Mouse (Mus musculus): ENCODE measurements at regions not wholly inside any gene's neighbourhood (a gene's known extent, or its start where the extent isn't known, plus 50 kb on each side); places are given as distances from the start of the nearest gene placed in this dataset.

DNA sequence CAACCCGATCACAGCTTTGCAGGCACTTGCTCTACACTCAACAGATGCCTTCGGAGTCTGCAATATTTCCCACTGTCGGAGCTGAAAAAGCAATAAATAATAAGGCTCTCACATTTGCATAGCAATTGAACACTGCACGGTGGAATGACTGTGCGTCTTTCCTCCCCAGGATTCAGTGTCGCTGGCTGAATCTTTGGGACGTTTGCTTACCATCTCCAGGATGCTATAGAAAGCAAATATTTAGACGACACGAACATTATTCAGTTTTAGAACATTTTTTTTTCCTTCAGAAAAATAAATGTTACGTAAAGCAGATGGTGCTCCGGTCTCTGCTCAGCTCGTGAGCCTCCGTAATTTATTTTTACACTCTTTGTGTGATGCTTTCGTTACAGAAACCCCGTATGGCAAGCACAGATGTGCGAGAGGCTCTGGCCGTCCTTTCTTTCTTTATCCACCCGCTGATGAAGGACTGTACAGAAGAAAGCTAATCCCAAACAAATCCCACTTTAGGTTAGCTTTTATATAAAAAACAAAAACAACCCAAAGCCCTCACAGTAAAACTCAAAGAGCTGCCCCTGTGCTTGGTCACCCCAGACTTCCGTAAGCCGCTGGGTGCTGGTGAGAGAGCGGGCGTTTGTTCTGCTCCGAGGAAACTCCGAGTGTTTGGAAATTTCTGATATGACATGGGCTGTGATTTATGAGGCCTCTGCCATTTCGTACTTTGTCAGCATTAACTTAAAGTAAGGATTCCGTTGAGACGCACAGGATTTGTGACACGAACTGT, 464.3 kb downstream of the Ajap1 start:
- no peak for DNase-seq

DNA sequence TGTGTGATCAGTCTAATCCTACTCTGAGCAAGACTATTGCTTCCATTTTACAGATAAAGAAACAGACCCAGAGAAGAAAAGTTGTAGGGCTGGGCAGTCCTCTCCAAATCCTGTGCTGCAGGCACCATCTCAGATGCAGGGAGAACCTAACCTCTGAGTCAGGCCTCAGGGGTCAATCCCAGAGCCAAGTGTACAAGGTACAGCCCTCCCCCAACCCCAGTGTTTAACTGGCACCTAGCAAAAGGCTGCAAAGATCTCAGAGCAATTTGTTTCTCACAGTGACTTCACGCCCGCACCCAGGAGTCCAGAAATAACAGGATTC, 464.8 kb downstream of the Ajap1 start:
- DNase-seq = no peak

GRCm38 (mm10) chr4:153003338-153003737, 479.3 kb downstream of the Ajap1 start:
- DNase-seq = no peak

DNA sequence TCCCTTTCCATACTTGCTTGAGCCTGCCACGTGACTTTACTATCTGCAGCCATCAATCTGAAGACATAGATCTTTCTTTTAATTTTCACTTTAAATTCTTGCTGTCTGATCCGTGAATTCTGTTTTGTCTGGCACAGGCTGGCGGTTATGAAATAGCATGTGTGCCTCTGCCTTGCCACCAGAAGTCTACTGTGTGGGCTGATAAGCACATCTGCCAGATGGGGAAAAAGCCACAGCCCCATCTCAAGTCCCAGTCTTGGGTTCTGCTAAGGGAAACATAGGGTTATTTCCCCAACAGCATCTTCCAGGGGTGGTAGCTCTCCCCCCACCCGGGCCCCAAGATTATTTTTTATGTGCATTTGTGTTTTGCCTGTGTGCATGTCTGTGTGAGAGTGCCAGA, 480.1 kb downstream of the Ajap1 start:
- DNase-seq = no peak

DNA sequence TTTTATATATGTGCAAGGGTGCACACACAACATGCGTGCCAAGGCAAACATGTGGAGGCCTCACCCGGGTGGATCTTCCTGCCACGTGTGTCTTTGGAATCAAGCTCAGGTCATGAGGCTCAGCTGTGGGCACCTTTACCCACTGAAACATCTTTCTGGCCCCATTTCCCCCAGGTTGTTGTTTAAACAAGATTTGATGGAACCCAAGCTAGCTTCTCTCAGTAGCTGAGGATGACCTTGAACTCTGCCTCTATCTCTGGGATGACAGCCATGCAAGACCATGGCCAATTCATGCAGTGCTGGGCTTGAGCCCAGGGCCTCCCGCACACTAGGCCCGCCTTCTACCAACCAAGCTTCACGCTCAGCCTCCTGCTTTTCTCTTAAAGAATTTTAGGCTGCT, 480.9 kb downstream of the Ajap1 start:
- no peak for DNase-seq

DNA sequence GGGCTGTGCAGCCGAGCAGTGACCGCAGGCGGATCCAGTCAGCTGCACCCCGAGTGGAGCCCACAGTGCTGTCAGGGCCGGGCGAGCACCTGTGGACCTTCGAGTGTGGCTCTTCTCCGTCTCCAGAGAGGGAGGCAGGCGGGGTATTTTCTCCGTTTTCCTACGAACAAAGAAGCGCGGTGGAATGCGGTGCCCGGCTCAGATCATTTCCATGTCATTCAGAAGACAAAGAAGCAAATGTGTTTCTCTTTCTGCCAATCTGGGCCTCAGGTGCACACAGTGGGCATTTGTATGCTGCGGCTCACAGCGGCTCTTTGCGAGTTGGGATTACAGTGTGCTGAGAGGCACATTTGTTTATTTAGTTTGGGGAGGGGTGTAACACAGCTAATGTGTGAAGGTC, 483.1 kb downstream of the Ajap1 start:
- no peak for DNase-seq

GRCm38 (mm10) chr4:152997251-152997650, 485.4 kb downstream of the Ajap1 start:
- no peak for DNase-seq

- DNase-seq = no peak
Measured at GRCm38 (mm10) chr4:152996641-152997040, 486.0 kb downstream of the Ajap1 start.

GRCm38 (mm10) chr4:152995052-152995595, 487.5 kb downstream of the Ajap1 start:
- no peak for DNase-seq

GRCm38 (mm10) chr4:152994206-152994605, 488.4 kb downstream of the Ajap1 start:
- no peak for DNase-seq

DNA sequence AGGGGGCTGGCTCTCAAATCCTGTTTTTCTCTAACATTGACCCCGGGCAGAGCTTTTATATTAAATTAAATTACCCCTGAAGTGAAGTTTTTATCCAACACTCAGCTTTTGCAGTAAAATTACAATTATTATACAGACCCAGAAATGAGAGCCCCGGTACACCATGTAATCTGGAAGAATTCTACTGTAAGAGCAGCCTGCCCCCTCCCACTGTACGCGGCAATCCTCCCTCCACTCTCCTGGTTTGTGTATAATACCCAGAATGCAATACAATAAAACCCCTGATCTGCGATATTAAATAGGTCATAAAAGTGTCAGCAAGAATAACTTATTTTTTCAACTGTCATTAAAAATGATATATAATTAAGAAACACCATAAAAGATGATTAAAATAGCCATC, 492.3 kb downstream of the Ajap1 start:
- no peak for DNase-seq

GRCm38 (mm10) chr4:152987726-152988125, 494.9 kb downstream of the Ajap1 start:
- DNase-seq = no peak

DNA sequence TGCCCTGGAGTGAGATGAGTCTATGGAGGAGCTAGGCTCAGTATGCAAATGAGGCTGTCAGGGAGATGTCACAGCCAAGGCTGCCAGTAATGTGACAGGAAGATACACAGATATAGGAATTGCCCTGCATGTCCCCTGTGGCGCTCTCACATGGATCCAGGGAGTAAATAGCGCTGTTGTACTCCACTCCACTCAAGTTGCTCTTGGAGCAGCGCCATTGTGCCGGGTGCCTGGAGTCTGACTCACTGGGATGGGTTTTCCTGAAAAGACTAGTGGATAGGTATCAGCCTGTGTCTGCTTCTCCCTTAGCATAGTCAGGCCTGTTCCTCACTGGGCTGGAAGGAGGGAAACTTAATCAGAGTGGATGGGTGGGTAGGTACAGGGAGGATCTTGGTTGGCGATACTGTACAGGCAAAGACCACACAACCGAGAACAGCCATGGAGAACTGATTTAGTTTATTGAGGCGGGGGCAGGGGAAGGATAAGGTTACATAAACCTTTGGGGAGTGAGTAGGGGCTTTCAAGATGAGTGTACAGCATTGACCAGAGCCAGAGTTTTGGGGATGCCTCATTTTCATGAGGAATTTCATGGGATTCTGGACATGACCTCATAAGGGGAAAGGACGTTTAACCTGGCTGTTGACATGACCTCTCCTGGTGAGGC, 497.5 kb upstream of the Kcnab2 start:
- DNase-seq = no peak

GRCm38 (mm10) chr4:152963001-152963400, 485.3 kb upstream of the Kcnab2 start:
- no peak for DNase-seq

GRCm38 (mm10) chr4:152962165-152962564, 484.5 kb upstream of the Kcnab2 start:
- no peak for DNase-seq

DNA sequence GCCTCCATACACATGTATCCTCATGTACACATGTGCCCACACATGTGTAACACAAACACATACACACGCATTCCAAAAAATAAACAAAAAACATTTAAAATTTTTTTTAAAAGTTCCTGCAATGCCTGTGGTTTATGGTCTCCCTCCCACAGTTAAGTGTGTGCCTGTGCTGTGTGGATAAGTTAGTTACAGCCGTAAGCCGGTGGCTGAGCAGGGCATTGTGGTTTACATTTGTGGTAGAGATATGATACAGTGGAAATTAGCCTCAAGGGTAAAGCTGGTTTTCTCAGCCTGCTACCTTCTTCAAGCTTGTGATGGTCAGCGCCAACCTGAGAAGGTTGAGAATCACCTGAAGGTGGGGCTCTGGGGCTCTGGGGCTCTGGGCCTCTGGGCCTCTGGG, 484.0 kb upstream of the Kcnab2 start:
- DNase-seq = no peak

DNA sequence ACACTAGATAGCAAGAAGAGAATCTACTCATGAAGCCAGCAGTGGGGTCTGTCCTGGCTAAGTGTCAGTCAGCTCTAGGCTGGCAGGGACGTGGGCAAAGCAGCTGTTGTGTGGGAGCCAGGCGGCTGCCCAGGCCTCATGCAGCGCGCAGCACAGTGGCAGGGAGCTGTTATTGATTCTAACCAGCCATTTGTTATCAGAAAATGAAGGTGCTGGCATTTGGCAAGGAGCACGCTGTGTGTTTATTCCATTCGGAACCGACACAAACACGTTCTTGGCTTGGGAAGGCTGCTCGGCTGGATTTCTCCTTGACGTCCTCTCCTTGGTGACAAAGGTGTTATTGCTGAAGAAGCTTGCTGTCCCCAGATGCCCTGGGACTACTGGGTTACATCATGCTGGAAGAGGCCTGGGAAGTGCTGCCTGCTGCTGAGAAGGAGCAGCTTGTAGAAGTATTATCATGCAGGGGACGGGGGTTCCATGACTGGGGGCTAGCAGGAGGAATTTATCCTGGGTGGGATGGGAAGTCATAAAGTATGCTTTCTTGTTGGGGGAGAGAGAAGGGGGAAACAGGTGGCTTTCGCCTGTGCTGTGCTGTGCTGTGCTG, 482.1 kb upstream of the Kcnab2 start:
- no peak for DNase-seq

DNA sequence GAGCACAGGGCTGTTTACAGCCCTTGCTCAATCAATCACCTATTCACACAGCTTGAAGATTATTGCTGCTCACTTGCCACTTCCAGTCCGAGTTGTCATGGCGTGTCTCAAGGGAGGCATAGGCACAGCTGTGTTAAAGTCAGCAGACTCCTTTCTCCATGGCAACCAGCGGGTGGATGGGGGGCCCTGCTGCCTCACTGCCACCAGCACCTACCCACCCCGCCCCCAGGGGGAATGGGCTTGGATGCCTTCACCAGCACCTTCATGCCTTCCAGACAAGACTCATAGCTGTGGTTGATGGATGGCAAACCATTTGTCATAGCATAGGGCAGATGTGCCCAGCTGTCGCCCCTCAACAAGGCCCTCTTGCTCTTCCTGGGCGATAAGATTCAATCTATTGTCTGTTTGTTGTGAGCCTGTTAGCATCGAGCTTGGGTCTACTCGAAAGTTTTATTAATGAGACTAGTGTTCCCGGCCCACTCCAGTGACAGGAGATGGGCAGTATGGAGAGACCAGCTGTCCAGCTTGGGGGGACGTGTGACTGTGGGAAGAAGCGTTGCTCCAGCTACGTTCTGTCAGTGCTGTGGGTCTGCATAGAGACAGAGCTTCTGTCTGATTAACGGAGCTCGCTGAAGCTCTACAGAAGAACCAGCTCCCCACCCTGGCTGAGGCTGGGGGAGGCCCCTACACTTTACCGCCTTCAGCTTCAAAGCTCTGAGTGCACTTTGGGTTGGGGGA, 475.7 kb upstream of the Kcnab2 start:
- no peak for DNase-seq

- DNase-seq = no peak
Measured at GRCm38 (mm10) chr4:152948956-152949355, 471.3 kb upstream of the Kcnab2 start.

DNA sequence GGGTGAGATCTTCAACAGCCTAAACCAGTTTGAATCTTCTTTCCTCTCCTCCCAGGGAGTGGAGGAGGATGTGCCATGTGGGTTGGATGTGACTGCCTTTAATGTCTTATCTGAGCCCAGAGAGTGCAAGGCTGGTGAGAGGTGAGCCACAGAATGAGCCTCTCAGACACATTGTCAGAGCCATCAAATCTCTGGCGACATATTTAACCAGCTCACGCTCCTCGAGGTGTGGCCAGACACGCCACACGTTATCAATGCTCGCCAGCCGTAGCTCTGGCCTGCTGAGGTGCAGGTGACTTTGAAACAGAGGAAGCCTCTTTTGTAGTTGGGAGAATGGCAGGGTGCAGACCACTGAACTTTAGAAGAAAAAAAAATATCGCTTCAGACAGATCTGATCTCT, 463.5 kb upstream of the Kcnab2 start:
- DNase-seq = no peak

- DNase-seq = no peak
Measured at GRCm38 (mm10) chr4:152936614-152937013, 458.9 kb upstream of the Kcnab2 start.

- no peak for DNase-seq
Measured at GRCm38 (mm10) chr4:152935484-152935883, 457.8 kb upstream of the Kcnab2 start.

GRCm38 (mm10) chr4:152928422-152928985, 450.8 kb upstream of the Kcnab2 start:
- DNase-seq = no peak
